Comparison of ENCODE assay signal across 7 mouse cellular contexts in the genomic region with DNA sequence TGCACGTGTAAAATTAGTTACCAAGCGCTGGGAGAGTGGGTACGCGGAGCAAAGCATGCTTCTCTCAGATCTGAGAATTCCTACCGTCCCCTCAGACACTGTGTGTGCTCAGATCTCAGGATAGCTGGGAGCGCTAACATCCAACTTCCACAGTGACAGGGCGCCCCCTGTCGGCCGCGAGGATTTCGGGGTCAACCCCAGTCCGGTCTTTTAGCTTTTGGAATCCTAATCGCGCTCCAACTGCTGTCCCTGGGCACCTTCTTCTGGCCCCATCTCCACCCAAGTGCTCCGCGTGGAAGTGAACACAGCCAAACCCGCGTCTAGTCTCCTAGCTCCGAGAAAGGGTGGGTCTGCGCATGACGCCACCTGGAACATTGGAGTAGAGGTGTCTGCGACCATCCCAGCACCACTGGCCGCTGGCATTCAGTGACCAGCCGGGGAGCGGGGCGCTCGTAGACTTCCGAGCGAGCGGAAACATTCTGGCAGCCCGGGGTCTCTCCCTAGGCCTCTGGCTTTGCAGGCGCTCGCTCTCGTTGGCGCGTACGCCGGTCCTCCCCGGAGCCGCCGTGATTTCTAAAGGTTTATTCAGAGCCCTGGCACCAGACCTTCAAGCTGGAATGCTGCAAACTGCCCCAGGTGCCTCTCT. TPM values are rescaled to one million over a fixed set of nuclear protein-coding genes. Genes with fewer than 3 reads are reported as not detected.
DNase-seq lines count a peak whose midpoint lies in the region; ATAC-seq and TF ChIP-seq lines count a peak whose summit lies in the region.

No protein-coding gene starts in this region.

- H3K4me2 ChIP-seq in embryonic facial prominence, embryonic 14.5 days (ENCODE audit: low read depth, low read length) = peak overlapping the region; percentile 46
- H3K4me2 ChIP-seq in stomach, embryonic 16.5 days (ENCODE audit: low read depth, low read length) = peak overlapping the region; percentile 54

- TF ChIP-seq POLR2A in ES-Bruce4 (IDR thresholded peaks at IDR 0.05; ENCODE audit: insufficient read depth, low read length) = no peak

- H3K36me3 ChIP-seq in ES-Bruce4 (ENCODE audit: control insufficient read depth, insufficient read depth, low read length, poor library complexity, severe bottlenecking) = no peaks in the 10 kb centered on the region
- no peaks in the 10 kb centered on the region for H3K36me3 ChIP-seq in embryonic facial prominence, embryonic 14.5 days (ENCODE audit: control insufficient read depth, insufficient read depth, low read length)
- H3K36me3 ChIP-seq in stomach, embryonic 16.5 days (ENCODE audit: control insufficient read depth, insufficient read depth, low read length) = no peaks in the 10 kb centered on the region

- WGBS in embryonic facial prominence, embryonic 14.5 days = under 1% methylated on average over 40 of the region's 41 CpGs
- WGBS in stomach, embryonic 16.5 days = under 1% methylated on average over 41 of the region's 41 CpGs

- no peak for TF ChIP-seq EP300 in ES-Bruce4 (IDR thresholded peaks at IDR 0.05; ENCODE audit: insufficient read depth, low read depth, low read length)

- peak; percentile 35; the same call in 1 of the 2 replicates for ATAC-seq in embryonic facial prominence, embryonic 14.5 days (ENCODE audit: low read depth)
- peak; percentile 59; the same call in 1 of the 2 replicates for ATAC-seq in megakaryocyte progenitor cell, adult 5-6 weeks (replicated peaks; ENCODE audit: poor library complexity)
- ATAC-seq in stomach, embryonic 16.5 days (ENCODE audit: insufficient read depth, low FRiP score) = no peak

- TF ChIP-seq CTCF in ES-Bruce4 (IDR thresholded peaks at IDR 0.05; ENCODE audit: low read depth, low read length) = peak; percentile 77

- H3K9me3 ChIP-seq in ES-Bruce4 (replicated peaks; ENCODE audit: control insufficient read depth, insufficient read depth, low read length, poor library complexity, severe bottlenecking) = no peaks in the 10 kb centered on the region
- H3K9me3 ChIP-seq in embryonic facial prominence, embryonic 14.5 days (ENCODE audit: control insufficient read depth, low read length) = no peaks in the 10 kb centered on the region
- no peaks in the 10 kb centered on the region for H3K9me3 ChIP-seq in stomach, embryonic 16.5 days (replicated peaks; ENCODE audit: control insufficient read depth, low read length)

- DNase-seq in adrenal gland, adult 2 months = peak; percentile 84
- DNase-seq in embryonic facial prominence, embryonic 14.5 days (ENCODE audit: low spot score) = peak; percentile 61
- peak; percentile 65 to 82 for DNase-seq in heart, postnatal 14 days
- DNase-seq in layer of hippocampus, postnatal 14 days (ENCODE audit: low spot score in 2 of 2) = peak; percentile 41 to 48

- H3K27me3 ChIP-seq in ES-Bruce4 (ENCODE audit: control insufficient read depth, insufficient read depth, low read length, poor library complexity, severe bottlenecking) = peaks cover 38% of the 10 kb centered on the region
- H3K27me3 ChIP-seq in embryonic facial prominence, embryonic 14.5 days (replicated peaks; ENCODE audit: control insufficient read depth, insufficient read depth, low read length) = peaks cover 100% of the 10 kb centered on the region
- H3K27me3 ChIP-seq in stomach, embryonic 16.5 days (ENCODE audit: control insufficient read depth, insufficient read depth, low read length) = peaks cover 61% of the 10 kb centered on the region

- no peaks in the 10 kb centered on the region for H3K4me1 ChIP-seq in ES-Bruce4 (ENCODE audit: control insufficient read depth, insufficient read depth, low read length)
- H3K4me1 ChIP-seq in embryonic facial prominence, embryonic 14.5 days (ENCODE audit: control insufficient read depth, insufficient read depth, low read length) = peaks cover 5% of the 10 kb centered on the region; the same call in 1 of the 2 replicates
- peaks cover 5% of the 10 kb centered on the region; the same call in 1 of the 2 replicates for H3K4me1 ChIP-seq in stomach, embryonic 16.5 days (ENCODE audit: control insufficient read depth, insufficient read depth, low read length)

- H3K9ac ChIP-seq in ES-Bruce4 (ENCODE audit: low read depth, poor library complexity, severe bottlenecking) = no peak overlapping the region
- no peak overlapping the region for H3K9ac ChIP-seq in embryonic facial prominence, embryonic 14.5 days (ENCODE audit: low read depth, low read length)
- H3K9ac ChIP-seq in stomach, embryonic 16.5 days (ENCODE audit: low read length) = peak overlapping the region; percentile 46

- intact Hi-C loops in heart, postnatal 14 days (cut with DNase I) = loop anchor here (5.0 to 10.0 kb wide), 2 partner anchors 196 to 684 kb away; a partner anchor contains a TSS

- H3K4me3 ChIP-seq in ES-Bruce4 (ENCODE audit: low read depth, low read length) = peak overlapping the region; percentile 44
- H3K4me3 ChIP-seq in embryonic facial prominence, embryonic 14.5 days (ENCODE audit: low read depth, low read length) = peak overlapping the region; percentile 25; the same call in 1 of the 2 replicates
- peak overlapping the region; percentile 36 for H3K4me3 ChIP-seq in stomach, embryonic 16.5 days (replicated peaks; ENCODE audit: low read length)

- no peak overlapping the region for H3K27ac ChIP-seq in ES-Bruce4 (ENCODE audit: insufficient read depth, low read length)
- H3K27ac ChIP-seq in embryonic facial prominence, embryonic 14.5 days (replicated peaks; ENCODE audit: low read depth, low read length) = no peak overlapping the region
- no peak overlapping the region for H3K27ac ChIP-seq in stomach, embryonic 16.5 days (ENCODE audit: low read length)

RNA-seq across cellular contexts. Expression of a gene that starts 1.8 kb away (rescaled TPM):
- 0.85 TPM in 1 of 2 replicates, not detected in the other for polyA plus RNA-seq in ES-Bruce4 (2011; ENCODE audit: insufficient read depth, insufficient read length, low read depth, missing spikeins)
- total RNA-seq in adrenal gland, adult 2 months (2021) = not detected
- 0.18 TPM in 1 of 2 replicates, not detected in the other for polyA plus RNA-seq in adrenal gland, adult 2 months (2012; rRNA removed)
- polyA plus RNA-seq in embryonic facial prominence, embryonic 14.5 days (2014; fragmentation: Nextera tagmentation; extraction: Ambion mirVana) = 0.74 and 0.89 TPM in 2 replicates
- total RNA-seq in heart, postnatal 14 days (2021) = not detected
- total RNA-seq in layer of hippocampus, postnatal 14 days (2021) = not detected
- not detected in 2 replicates for total RNA-seq in megakaryocyte progenitor cell, adult 5-6 weeks (2015)
- not detected in 2 replicates for total RNA-seq in megakaryocyte progenitor cell, adult 5-6 weeks (2017)
- polyA plus RNA-seq in stomach, embryonic 16.5 days (2015; fragmentation: Nextera tagmentation; extraction: Ambion mirVana) = 8.3 and 8.5 TPM in 2 replicates
